Comparison of ENCODE assay signal across 8 mouse cellular contexts in the genomic region with DNA sequence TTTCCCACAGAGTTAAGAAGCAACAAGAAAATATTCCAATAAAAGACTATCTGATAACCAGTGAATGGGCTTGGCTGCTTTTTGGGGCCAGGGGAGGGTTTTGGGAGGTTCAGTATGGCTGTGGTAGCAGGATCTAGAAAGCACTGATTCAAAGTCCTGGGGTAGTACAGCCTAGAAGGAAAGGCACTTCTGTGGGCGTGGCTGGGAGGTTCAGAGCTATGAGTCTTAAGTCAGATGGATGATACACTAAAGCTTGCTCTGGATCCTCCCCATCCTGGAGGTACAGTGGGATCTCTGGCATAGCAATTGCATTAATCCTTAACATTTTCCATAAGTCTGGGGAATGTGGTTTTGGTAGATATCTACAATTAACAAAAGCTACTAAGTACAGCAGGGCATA. TPM values are rescaled to one million over a fixed set of nuclear protein-coding genes. Genes with fewer than 3 reads are reported as not detected.
DNase-seq lines count a peak whose midpoint lies in the region; ATAC-seq and TF ChIP-seq lines count a peak whose summit lies in the region.
"Had no signal": no experiment of that assay in that cellular context is flagged by ENCODE, and none has a peak within 500 bp of the region (broad histone marks: within the 10 kb centered on the region; RNA-seq: fewer than 3 reads in every experiment).

No protein-coding gene starts in this region.

- no peak for ATAC-seq in kidney, embryonic 16.5 days (ENCODE audit: low FRiP score, low TSS enrichment)
- ATAC-seq in G1E (ENCODE audit: extremely low read depth, insufficient number of reproducible peaks, low FRiP score, poor library complexity, severe bottlenecking), result no peak
- no peak for ATAC-seq in embryonic facial prominence, embryonic 13.5 days (ENCODE audit: insufficient number of reproducible peaks, insufficient read depth, low FRiP score, low TSS enrichment, low read depth)

- peaks cover 52% of the 10 kb centered on the region for H3K4me1 ChIP-seq in kidney, embryonic 16.5 days (ENCODE audit: insufficient read depth, low read length)
- H3K4me1 ChIP-seq in kidney, adult 2 months (ENCODE audit: control insufficient read depth, insufficient read depth, low read length), result peaks cover 18% of the 10 kb centered on the region; the same call in 1 of the 2 replicates
- H3K4me1 ChIP-seq in G1E (ENCODE audit: insufficient read depth, low read depth, low read length), result peaks cover 62% of the 10 kb centered on the region
- H3K4me1 ChIP-seq in embryonic facial prominence, embryonic 13.5 days, result peaks cover 56% of the 10 kb centered on the region

- H3K9ac ChIP-seq in kidney, embryonic 16.5 days (replicated peaks; ENCODE audit: low read length), result peak overlapping the region; percentile 7; the same call in 1 of the 2 replicates
- 0 out of 2 replicates have a peak overlapping the region, but pooled peaks have one; percentile 22 for H3K9ac ChIP-seq in embryonic facial prominence, embryonic 13.5 days

- no peak for DNase-seq in kidney, adult 2 months
- DNase-seq in G1E (ENCODE audit: low spot score), result no peak
- DNase-seq in right cerebral cortex, postnatal 25 days, result no peak
- DNase-seq in spleen, postnatal 4 days (ENCODE audit: low spot score in 2 of 2), result no peak
- DNase-seq: heart, postnatal 10 days had no signal

- TF ChIP-seq POLR2A in kidney, adult 2 months (IDR thresholded peaks at IDR 0.05; ENCODE audit: low read depth, low read length), result no peak

- H3K36me3 ChIP-seq in kidney, embryonic 16.5 days (ENCODE audit: insufficient read depth, low read length), result peaks cover 20% of the 10 kb centered on the region
- no peaks in the 10 kb centered on the region for H3K36me3 ChIP-seq in kidney, adult 2 months (ENCODE audit: control insufficient read depth, insufficient read depth, low read length)
- H3K36me3 ChIP-seq in G1E (replicated peaks) (peaks cover 63% of the 10 kb centered on the region), macrophage (ENCODE audit: inconsistent target) (peaks cover 8% of the 10 kb centered on the region; the same call in 1 of the 2 replicates)
- H3K36me3 ChIP-seq in embryonic facial prominence, embryonic 13.5 days, result peaks cover 26% of the 10 kb centered on the region

- H3K9me3 ChIP-seq in kidney, embryonic 16.5 days (ENCODE audit: low read length), result no peaks in the 10 kb centered on the region
- H3K9me3 ChIP-seq in G1E (replicated peaks), result no peaks in the 10 kb centered on the region
- no peaks in the 10 kb centered on the region for H3K9me3 ChIP-seq in embryonic facial prominence, embryonic 13.5 days

- no peak overlapping the region for H3K27ac ChIP-seq in kidney, embryonic 16.5 days (ENCODE audit: low read length)
- H3K27ac ChIP-seq in kidney, adult 2 months (ENCODE audit: insufficient read depth, low read depth, low read length), result no peak overlapping the region
- peak overlapping the region; percentile 22; the same call in 1 of the 2 replicates for H3K27ac ChIP-seq in embryonic facial prominence, embryonic 13.5 days
- peak overlapping the region; percentile 70 for H3K27ac ChIP-seq in macrophage

- TF ChIP-seq CTCF in kidney, adult 2 months (conservative IDR thresholded peaks at IDR 0.05; ENCODE audit: insufficient read depth, insufficient read length, low read depth, low read length), result no peak
- TF ChIP-seq CTCF in G1E (IDR thresholded peaks at IDR 0.05; ENCODE audit: low read depth, low read length), result no peak

- peak overlapping the region; percentile 95 for H3K4me2 ChIP-seq in kidney, embryonic 16.5 days (replicated peaks; ENCODE audit: low read depth, low read length)
- H3K4me2 ChIP-seq in embryonic facial prominence, embryonic 13.5 days, result peak overlapping the region; percentile 89

- WGBS in kidney, embryonic 16.5 days, result 76% methylated on average over 1 of the region's 1 CpGs
- WGBS in kidney, adult 2 months, result 89% methylated on average over 1 of the region's 1 CpGs
- WGBS in embryonic facial prominence, embryonic 13.5 days, result 59% methylated on average over 1 of the region's 1 CpGs
- whole genome bisulfite sequencing in macrophage (ENCODE audit: missing documents), result 78% methylated on average over 1 of the region's 1 CpGs

- no peaks in the 10 kb centered on the region for H3K27me3 ChIP-seq in kidney, embryonic 16.5 days (ENCODE audit: insufficient read depth, low read length)
- no peaks in the 10 kb centered on the region for H3K27me3 ChIP-seq in kidney, adult 2 months (replicated peaks; ENCODE audit: control insufficient read depth, insufficient read depth, low read length)
- no peaks in the 10 kb centered on the region for H3K27me3 ChIP-seq in G1E (ENCODE audit: insufficient read depth, low read length)
- no peaks in the 10 kb centered on the region for H3K27me3 ChIP-seq in embryonic facial prominence, embryonic 13.5 days

- H3K79me2 ChIP-seq in macrophage (ENCODE audit: inconsistent target), result peaks cover 52% of the 10 kb centered on the region

- H3K4me3 ChIP-seq in kidney, embryonic 16.5 days (ENCODE audit: low read length), result peak overlapping the region; percentile 94
- H3K4me3 ChIP-seq in kidney, adult 2 months (ENCODE audit: insufficient read depth, low read depth, low read length), result no peak overlapping the region
- peak overlapping the region; percentile 84 for H3K4me3 ChIP-seq in G1E (ENCODE audit: low read depth, low read length)
- H3K4me3 ChIP-seq in embryonic facial prominence, embryonic 13.5 days, result no peak overlapping the region
- no peak overlapping the region; the same call in 1 of the 2 replicates for H3K4me3 ChIP-seq in macrophage (ENCODE audit: inconsistent target)

RNA-seq across cellular contexts. Expression of a gene that starts 2.6 kb away (rescaled TPM):
- polyA plus RNA-seq in kidney, embryonic 16.5 days (2015; fragmentation: Nextera tagmentation; extraction: Ambion mirVana), result 11.7 and 12.2 TPM in 2 replicates
- 12.0 and 15.5 TPM in 2 replicates for polyA plus RNA-seq in kidney, adult 2 months (2012; rRNA removed)
- 10.4 and 12.8 TPM in 2 replicates for total RNA-seq in G1E (2014; fragmentation: Nextera tagmentation)
- total RNA-seq in G1E (2017), result 5.0 and 8.5 TPM in 2 replicates
- polyA plus RNA-seq in G1E (2012), result 9.5 and 10.8 TPM in 2 replicates
- 13.4 and 13.6 TPM in 2 replicates for polyA plus RNA-seq in embryonic facial prominence, embryonic 13.5 days (2015; fragmentation: Nextera tagmentation; extraction: Ambion mirVana)
- 100 to 1,000 TPM in 7 of 26 experiments, 10 to 100 TPM in 19; 12.7 to 176 (median 74.9) TPM for total RNA-seq in macrophage (2018; cell fraction: chromatin; rRNA removed)
- 10 to 100 TPM; 10.0 to 24.4 (median 16.4) TPM for total RNA-seq in macrophage (2018; cell fraction: cytosol; rRNA removed)
- total RNA-seq in macrophage (2018; cell fraction: nucleus; rRNA removed), result 10 to 100 TPM; 10.4 to 84.4 (median 31.7) TPM
- polyA plus RNA-seq in macrophage (2018), result 12.2 to 17.5 TPM (median 12.3 TPM) in 3 replicates

RNA-seq across cellular contexts. Expression of a gene that starts 2.6 kb away (rescaled TPM):
- polyA plus RNA-seq in kidney, embryonic 16.5 days (2015; fragmentation: Nextera tagmentation; extraction: Ambion mirVana), result 149 and 176 TPM in 2 replicates
- 166 and 270 TPM in 2 replicates for polyA plus RNA-seq in kidney, adult 2 months (2012; rRNA removed)
- total RNA-seq in G1E (2014; fragmentation: Nextera tagmentation) (4,306 and 4,312 TPM in 2 replicates), G1E (2017) (1,968 and 2,280 TPM in 2 replicates)
- polyA plus RNA-seq in G1E (2012) (2,853 and 2,936 TPM in 2 replicates), macrophage (2018) (494 to 663 TPM (median 662 TPM) in 3 replicates)
- 185 and 205 TPM in 2 replicates for polyA plus RNA-seq in embryonic facial prominence, embryonic 13.5 days (2015; fragmentation: Nextera tagmentation; extraction: Ambion mirVana)
- total RNA-seq in macrophage (2018; cell fraction: chromatin; rRNA removed), result 100 to 1,000 TPM in 14 of 26 experiments, 10 to 100 TPM in 12; 49.4 to 246 (median 102) TPM
- 1,000 to 10,000 TPM in 1 of 26 experiments, 100 to 1,000 TPM in 25; 247 to 1,058 (median 502) TPM for total RNA-seq in macrophage (2018; cell fraction: cytosol; rRNA removed)
- total RNA-seq in macrophage (2018; cell fraction: nucleus; rRNA removed), result 100 to 1,000 TPM in 14 of 26 experiments, 10 to 100 TPM in 12; 77.9 to 417 (median 104) TPM

RNA-seq across cellular contexts. Expression of a gene that starts 17.9 kb away (rescaled TPM):
- 36.9 and 39.2 TPM in 2 replicates for polyA plus RNA-seq in kidney, embryonic 16.5 days (2015; fragmentation: Nextera tagmentation; extraction: Ambion mirVana)
- 51.1 and 51.9 TPM in 2 replicates for polyA plus RNA-seq in kidney, adult 2 months (2012; rRNA removed)
- total RNA-seq in G1E (2014; fragmentation: Nextera tagmentation), result 8.2 and 10.0 TPM in 2 replicates
- 3.7 and 4.4 TPM in 2 replicates for total RNA-seq in G1E (2017)
- 41.2 and 77.2 TPM in 2 replicates for polyA plus RNA-seq in G1E (2012)
- 24.6 and 25.8 TPM in 2 replicates for polyA plus RNA-seq in embryonic facial prominence, embryonic 13.5 days (2015; fragmentation: Nextera tagmentation; extraction: Ambion mirVana)
- 10 to 100 TPM in 11 of 26 experiments, 1 to 10 TPM in 14, under 1 TPM in 1; 0.92 to 22.8 (median 9.1) TPM for total RNA-seq in macrophage (2018; cell fraction: chromatin; rRNA removed)
- 10 to 100 TPM; 10.6 to 24.8 (median 15.1) TPM for total RNA-seq in macrophage (2018; cell fraction: cytosol; rRNA removed)
- 10 to 100 TPM in 21 of 26 experiments, 1 to 10 TPM in 5; 6.8 to 31.1 (median 14.9) TPM for total RNA-seq in macrophage (2018; cell fraction: nucleus; rRNA removed)
- polyA plus RNA-seq in macrophage (2018), result 7.4 to 18.5 TPM (median 18.2 TPM) in 3 replicates

Comparison
In these comparisons a context has a peak if more than half of its experiments do, and no peak if none do; other contexts are left out.
1. H3K4me3 ChIP-seq: peak in kidney, embryonic 16.5 days (single experiment) and G1E (single experiment); none in kidney, adult 2 months (single experiment), embryonic facial prominence, embryonic 13.5 days (single experiment) and macrophage (single experiment).
2. H3K27ac ChIP-seq: peak in embryonic facial prominence, embryonic 13.5 days (single experiment) and macrophage (single experiment); none in kidney, embryonic 16.5 days (single experiment) and kidney, adult 2 months (single experiment).